Mouse (Mus musculus) spleen, adult 2 months (tissue): ENCODE data around the gene Mllt1. TPM values are rescaled to one million over a fixed set of nuclear protein-coding genes. Genes with fewer than 3 reads are reported as not detected.

Experiments used
- DNase-seq, 2 experiments: peaks; one replicate each; pipeline versions ENCODE4 v3.0.0 to v3.0.0-alpha.2; 2012 to 2021; ENCODE audit warnings: low spot score in 2 of 2, low read depth in 1 of 2
- H3K27ac ChIP-seq: fragments of 200-500 bp; 2 replicates; pipeline ENCODE4 v1.5.1; 2012; ENCODE audit warnings: low read length, inconsistent platforms; ENCODE audit not compliant: insufficient read depth
- H3K27me3 ChIP-seq: fragments of 200-500 bp; 2 replicates; pipeline ENCODE4 v1.6.1; 2012; ENCODE audit warnings: mild to moderate bottlenecking, moderate library complexity, low read length, inconsistent platforms; ENCODE audit not compliant: control insufficient read depth, insufficient read depth
- H3K36me3 ChIP-seq: fragments of 200-500 bp; 2 replicates; pipeline ENCODE4 v1.6.1; 2012; ENCODE audit warnings: mild to moderate bottlenecking, low read length, inconsistent platforms; ENCODE audit not compliant: control insufficient read depth, insufficient read depth
- H3K4me1 ChIP-seq: fragments of 200-500 bp; 2 replicates; pipeline ENCODE4 v1.6.1; 2011; ENCODE audit warnings: inconsistent platforms; ENCODE audit not compliant: control insufficient read depth, insufficient read depth, insufficient read length
- H3K4me3 ChIP-seq: fragments of 200-500 bp; 2 replicates; pipeline ENCODE4 v1.5.1; 2011; ENCODE audit warnings: mild to moderate bottlenecking, inconsistent platforms; ENCODE audit not compliant: insufficient read depth, insufficient read length; ENCODE audit errors: extremely low read depth
- CTCF ChIP-seq: fragments of 200-500 bp; IDR thresholded peaks from 2 replicates; pipeline ENCODE4 v1.5.1; 2011; ENCODE audit warnings: mild to moderate bottlenecking, inconsistent platforms; ENCODE audit not compliant: insufficient read depth, insufficient read length, insufficient replicate concordance; ENCODE audit errors: extremely low read depth
- POLR2A ChIP-seq: fragments of 200-500 bp; IDR thresholded peaks from 2 replicates; pipeline ENCODE4 v1.6.1; 2011; ENCODE audit warnings: low read depth, low read length, inconsistent platforms
- WGBS: fragments of 180-500 bp; shearing (Covaris S2); methylation state at CpG from one replicate; pipeline ENCODE4 v1.1.7; 2018; 5-methylcytosine and 5-hydroxymethylcytosine counted together
- polyA plus RNA-seq: library from polyadenylated mRNA; depleted of rRNA; stranded (reverse); fragments of >200 nt; gene quantifications from 2 replicates; pipeline ENCODE4 v1.2.3, GENCODE M21; 2012

Mllt1 gene
- polyA plus RNA-seq, 1 experiment: 36.2 TPM

- DNase-seq: no peak
- Histone ChIP-seq H3K27me3 (no peaks in the 10 kb centered on the region), H3K36me3 (no peaks in the 10 kb centered on the region), H3K4me3 (no peak overlapping the region), H3K27ac (no peak overlapping the region), H3K4me1 (no peaks in the 10 kb centered on the region)
- WGBS: 90% methylated on average over 5 of the region's 5 CpGs
- TF ChIP-seq POLR2A (no peak), CTCF (no peak)
These were observed 39.6 kb upstream of the Mllt1 start for GRCm38 (mm10) chr17:56974708-56975240.

DNA sequence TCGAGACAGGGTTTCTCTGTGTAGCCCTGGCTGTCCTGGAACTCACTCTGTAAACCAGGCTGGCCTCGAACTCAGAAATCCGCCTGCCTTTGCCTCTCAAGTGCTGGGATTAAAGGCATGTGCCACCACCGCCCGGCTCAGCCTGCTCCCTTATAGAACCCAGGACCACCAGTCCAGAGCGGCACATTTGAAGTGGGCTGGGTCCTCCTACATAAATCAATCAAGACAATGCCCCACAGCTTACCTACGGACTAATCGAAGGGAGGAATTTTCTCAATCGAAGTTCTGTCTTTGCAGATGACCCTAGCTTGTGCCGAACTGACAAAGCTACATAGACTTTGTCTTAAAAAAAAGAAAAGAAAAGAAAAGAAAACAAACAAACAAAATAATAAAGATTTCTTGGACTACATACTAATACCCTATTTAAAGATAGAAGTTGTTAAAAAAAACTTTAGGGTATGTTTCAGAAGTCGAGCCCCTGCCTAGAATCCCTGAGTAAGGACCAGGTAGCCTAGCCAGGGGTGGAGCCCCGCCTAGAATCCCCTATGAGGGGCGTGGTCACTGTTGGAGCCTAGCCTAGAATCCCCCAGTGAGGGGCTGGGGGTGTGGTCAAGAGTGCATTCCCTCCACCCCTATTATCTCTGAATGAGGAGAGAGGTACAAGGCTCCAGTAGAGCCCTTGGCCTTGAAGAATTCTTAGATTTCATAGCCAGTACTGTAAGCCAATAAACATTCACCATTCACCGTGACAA is 38.9 kb upstream of the Mllt1 start:
- Histone ChIP-seq H3K27me3 (no peaks in the 10 kb centered on the region), H3K4me1 (no peaks in the 10 kb centered on the region), H3K36me3 (no peaks in the 10 kb centered on the region), H3K27ac (no peak overlapping the region), H3K4me3 (no peak overlapping the region)
- no peak for DNase-seq
- TF ChIP-seq CTCF (no peak), POLR2A (no peak)
- WGBS: 81% methylated on average over 14 of the region's 14 CpGs

DNA sequence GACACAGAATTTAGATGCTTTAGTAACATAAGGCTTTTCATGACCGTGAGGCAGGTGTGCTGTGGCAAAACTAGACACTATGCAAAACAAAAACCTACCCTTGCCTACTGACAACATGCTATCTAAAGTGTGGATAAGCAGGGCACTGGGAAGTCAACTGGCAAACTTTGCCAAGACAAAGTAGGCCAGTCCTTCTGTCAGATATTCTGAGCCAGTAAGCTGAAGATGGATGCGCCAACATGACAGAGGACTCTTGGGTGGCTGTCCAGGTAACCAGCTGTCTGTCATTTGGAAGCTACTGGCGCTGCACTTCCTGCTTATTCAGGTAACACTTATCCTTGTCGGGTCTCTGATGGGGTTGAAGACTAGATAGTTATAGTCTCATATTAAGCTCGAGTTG is 34.9 kb upstream of the Mllt1 start:
- DNase-seq: no peak
- no peak for TF ChIP-seq CTCF
- no peak for TF ChIP-seq POLR2A
- Histone ChIP-seq H3K36me3 (no peaks in the 10 kb centered on the region), H3K4me3 (no peak overlapping the region), H3K27me3 (no peaks in the 10 kb centered on the region), H3K27ac (no peak overlapping the region), H3K4me1 (no peaks in the 10 kb centered on the region)
- WGBS: 69% methylated on average over 5 of the region's 5 CpGs

DNA sequence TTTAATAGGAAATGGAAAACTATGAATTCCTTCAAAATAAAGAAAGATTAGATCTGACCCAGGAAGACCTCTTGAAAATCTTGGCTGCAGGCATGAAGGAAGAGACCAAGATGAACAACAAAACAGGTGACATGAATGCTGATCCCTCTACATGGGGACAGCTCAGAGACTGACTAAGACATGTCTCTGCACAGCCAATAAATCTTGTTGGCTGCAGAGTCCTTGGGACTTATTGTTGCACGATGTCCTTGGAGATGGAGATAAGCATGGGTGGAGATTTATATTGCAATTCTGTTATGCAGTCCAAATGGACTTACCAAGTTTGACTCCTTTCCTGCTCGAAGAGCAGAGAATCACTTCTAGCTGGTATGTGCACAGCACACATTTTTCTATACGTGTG is 34.1 kb upstream of the Mllt1 start:
- Histone ChIP-seq H3K36me3 (no peaks in the 10 kb centered on the region), H3K4me3 (no peak overlapping the region), H3K27ac (no peak overlapping the region), H3K4me1 (no peaks in the 10 kb centered on the region), H3K27me3 (no peaks in the 10 kb centered on the region)
- no peak for TF ChIP-seq POLR2A
- TF ChIP-seq CTCF: no peak
- WGBS: 62% methylated on average over 3 of the region's 3 CpGs
- no peak for DNase-seq

DNA sequence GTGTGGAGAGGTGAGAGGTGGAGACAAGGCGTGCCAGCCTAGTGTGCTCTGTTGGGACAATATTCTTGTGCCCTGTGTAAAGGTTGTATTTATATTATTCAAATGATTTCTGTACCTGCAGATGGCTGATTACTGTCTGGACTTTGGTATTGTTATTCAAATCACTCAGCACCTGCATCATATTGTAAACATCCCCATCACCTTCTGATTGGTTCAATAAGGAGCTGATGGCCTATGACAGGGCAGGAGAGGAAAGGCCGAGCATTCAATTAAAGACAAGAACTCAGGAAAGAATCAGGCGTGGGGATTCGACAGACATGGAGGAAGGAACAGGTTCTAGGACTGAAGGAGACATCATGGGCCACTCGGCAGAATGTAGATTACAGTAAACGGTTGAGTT is 28.4 kb upstream of the Mllt1 start:
- Histone ChIP-seq H3K36me3 (no peaks in the 10 kb centered on the region), H3K27ac (no peak overlapping the region), H3K4me1 (no peaks in the 10 kb centered on the region), H3K27me3 (no peaks in the 10 kb centered on the region), H3K4me3 (no peak overlapping the region)
- WGBS: 85% methylated on average over 6 of the region's 6 CpGs
- no peak for TF ChIP-seq CTCF
- TF ChIP-seq POLR2A: no peak
- DNase-seq: no peak

DNA sequence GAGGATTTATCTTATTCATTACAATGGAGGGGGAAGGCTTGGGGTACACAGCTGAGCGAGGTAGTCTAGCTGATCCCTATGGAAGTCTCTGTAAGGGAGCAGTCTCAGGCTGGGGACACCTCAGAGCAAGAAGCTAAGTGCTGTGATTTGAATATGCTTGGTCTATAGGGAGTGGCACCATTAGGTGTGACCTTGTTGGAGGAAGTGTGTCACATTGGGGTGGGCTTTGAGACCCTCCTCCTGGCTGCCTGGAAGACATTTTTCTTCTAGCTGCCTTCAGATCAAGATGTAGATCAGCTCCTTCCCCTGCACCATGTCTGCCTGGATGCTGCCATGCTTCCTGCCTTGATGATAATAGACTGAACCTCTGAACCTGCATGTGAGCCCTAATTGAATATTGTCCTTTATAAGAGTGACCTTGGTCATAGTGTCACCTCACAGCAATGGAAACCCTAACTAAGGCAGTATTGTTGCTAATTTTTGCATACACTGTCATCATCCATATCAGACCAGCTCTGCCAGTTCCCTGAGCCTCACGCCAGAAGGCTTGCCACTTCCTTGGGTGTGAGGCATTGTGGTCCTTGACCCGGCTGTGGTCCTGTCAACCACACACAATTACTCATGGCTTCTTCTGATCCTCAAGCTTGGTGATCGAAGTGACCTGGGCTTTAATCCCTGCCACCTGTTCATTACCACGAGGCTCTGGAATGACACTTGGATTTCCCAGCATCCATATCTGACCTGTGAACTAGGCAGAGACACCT is 27.6 kb upstream of the Mllt1 start:
- 0 out of 2 replicates have a peak, but pooled peaks cover 3% of the 10 kb centered on the region for H3K4me1 ChIP-seq
- no peak overlapping the region for H3K4me3 ChIP-seq
- no peaks in the 10 kb centered on the region for H3K27me3 ChIP-seq
- WGBS: 75% methylated on average over 5 of the region's 5 CpGs
- no peak for DNase-seq
- H3K36me3 ChIP-seq: no peaks in the 10 kb centered on the region
- no peak overlapping the region for H3K27ac ChIP-seq
- TF ChIP-seq CTCF: no peak
- TF ChIP-seq POLR2A: no peak

GRCm38 (mm10) chr17:56961880-56962279 is 26.7 kb upstream of the Mllt1 start:
- 93% methylated on average over 4 of the region's 4 CpGs for WGBS
- Histone ChIP-seq H3K27me3 (no peaks in the 10 kb centered on the region), H3K36me3 (no peaks in the 10 kb centered on the region), H3K27ac (no peak overlapping the region), H3K4me3 (no peak overlapping the region), H3K4me1 (0 out of 2 replicates have a peak, but pooled peaks cover 3% of the 10 kb centered on the region)
- TF ChIP-seq CTCF (no peak), POLR2A (no peak)
- no peak for DNase-seq
